Mouse (Mus musculus): ENCODE data around the gene Hepacam. TPM values are rescaled to one million over a fixed set of nuclear protein-coding genes. Genes with fewer than 3 reads are reported as not detected.

Hepacam gene
- polyA plus RNA-seq, 1 experiment from 2014 or later = not detected

DNA sequence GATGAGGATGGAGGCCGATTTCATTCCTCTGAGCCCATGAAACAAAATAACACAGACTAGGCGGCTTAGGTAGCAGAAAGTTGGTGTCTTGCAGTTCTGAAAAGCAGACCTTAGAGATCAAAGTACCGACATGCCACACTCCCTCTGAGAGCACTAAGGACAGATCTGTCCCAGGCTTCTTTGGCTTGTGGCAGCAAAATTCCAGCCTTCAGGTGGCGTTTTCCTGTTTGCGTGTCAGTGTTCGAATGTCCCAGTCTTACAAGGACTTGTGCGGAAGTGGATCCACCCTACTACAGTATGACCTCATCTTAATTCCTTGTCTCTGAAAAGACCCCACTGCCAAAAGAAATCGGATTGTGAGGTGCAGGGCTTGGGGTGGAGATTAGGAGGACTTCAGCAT, 1.7 kb downstream of the Hepacam start:
- Histone ChIP-seq H3K27me3 (replicated peaks; ENCODE audit: control insufficient read depth, insufficient read depth, low read length) (no peaks in the 10 kb centered on the region), H3K4me3 (ENCODE audit: low read depth, low read length) (no peak overlapping the region), H3K4me1 (replicated peaks; ENCODE audit: control insufficient read depth, insufficient read depth, low read length) (no peaks in the 10 kb centered on the region), H3K9ac (ENCODE audit: low read length) (no peak overlapping the region), H3K36me3 (ENCODE audit: control insufficient read depth, insufficient read depth, low read length) (no peaks in the 10 kb centered on the region), H3K27ac (ENCODE audit: low read depth) (no peak overlapping the region; the same call in 1 of the 2 replicates), H3K9me3 (ENCODE audit: control insufficient read depth, low read length) (no peaks in the 10 kb centered on the region), H3K4me2 (ENCODE audit: low read length) (no peak overlapping the region)
- no peak for DNase-seq (ENCODE audit: low spot score)
- WGBS = 75% methylated on average over 8 of the region's 8 CpGs
- ATAC-seq (replicated peaks; ENCODE audit: low FRiP score, low TSS enrichment, low read depth) = no peak; the same call in 1 of the 2 replicates

DNA sequence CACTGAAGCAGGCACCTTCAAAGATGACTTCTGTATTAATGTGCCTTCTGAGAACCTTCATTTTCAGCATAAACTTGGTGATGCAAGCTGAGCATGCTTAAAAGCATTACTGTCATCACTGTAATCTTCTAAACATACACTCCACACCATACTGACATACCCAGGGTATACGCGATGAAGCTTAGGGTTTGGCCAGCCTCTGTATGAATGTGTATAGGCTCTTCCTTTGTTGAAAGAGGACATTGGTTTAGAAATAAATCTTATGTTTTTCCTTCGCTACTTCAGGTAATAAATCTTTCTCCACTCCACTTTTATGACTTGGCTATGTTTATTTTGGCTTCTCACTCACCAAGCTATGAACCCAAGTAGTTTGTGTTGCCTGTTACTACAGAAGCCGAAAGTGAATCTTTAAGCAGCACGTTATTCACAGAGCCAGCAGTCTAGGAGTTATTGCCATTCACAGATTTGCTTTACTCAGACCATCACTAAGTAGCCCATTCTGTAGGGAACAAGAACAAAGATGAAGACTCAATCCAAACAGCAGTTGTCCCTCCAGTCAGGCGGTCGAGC, 4.2 kb downstream of the Hepacam start:
- Histone ChIP-seq H3K9me3 (ENCODE audit: control insufficient read depth, low read length) (no peaks in the 10 kb centered on the region), H3K36me3 (ENCODE audit: control insufficient read depth, insufficient read depth, low read length) (no peaks in the 10 kb centered on the region), H3K4me3 (ENCODE audit: low read depth, low read length) (no peak overlapping the region), H3K27me3 (replicated peaks; ENCODE audit: control insufficient read depth, insufficient read depth, low read length) (0 out of 2 replicates have a peak, but pooled peaks cover 2% of the 10 kb centered on the region), H3K9ac (ENCODE audit: low read length) (no peak overlapping the region), H3K4me2 (ENCODE audit: low read length) (no peak overlapping the region), H3K27ac (ENCODE audit: low read depth) (no peak overlapping the region), H3K4me1 (replicated peaks; ENCODE audit: control insufficient read depth, insufficient read depth, low read length) (no peaks in the 10 kb centered on the region)
- 64% methylated on average over 7 of the region's 7 CpGs for WGBS
- DNase-seq (ENCODE audit: low spot score) (no peak), ATAC-seq (replicated peaks; ENCODE audit: low FRiP score, low TSS enrichment, low read depth) (no peak)

DNA sequence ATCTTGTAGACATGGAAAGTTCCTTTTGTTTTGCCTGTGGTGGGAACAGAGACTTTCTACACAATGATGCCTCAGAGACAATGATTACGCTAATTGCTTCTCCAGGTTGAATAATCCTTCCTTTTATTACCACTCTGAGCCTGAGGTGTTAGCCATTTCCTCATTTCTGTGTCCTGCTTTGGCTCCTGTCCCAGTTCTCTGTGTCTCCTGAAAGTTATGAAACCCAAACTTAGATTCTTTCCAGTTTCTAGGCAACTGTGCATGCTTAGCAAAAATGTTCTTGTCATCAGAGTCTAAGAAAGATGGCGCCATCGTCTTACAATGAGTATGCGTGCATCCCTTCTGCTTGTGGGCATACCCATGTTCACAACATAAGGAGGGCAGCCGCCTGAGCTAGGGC, 8.6 kb downstream of the Hepacam start:
- H3K9me3 ChIP-seq (ENCODE audit: control insufficient read depth, low read length) = no peaks in the 10 kb centered on the region
- no peak for DNase-seq (ENCODE audit: low spot score)
- no peak for ATAC-seq (replicated peaks; ENCODE audit: low FRiP score, low TSS enrichment, low read depth)
- no peak overlapping the region for H3K4me3 ChIP-seq (ENCODE audit: low read depth, low read length)
- H3K27ac ChIP-seq (ENCODE audit: low read depth) = no peak overlapping the region
- H3K27me3 ChIP-seq (replicated peaks; ENCODE audit: control insufficient read depth, insufficient read depth, low read length) = 0 out of 2 replicates have a peak, but pooled peaks cover 2% of the 10 kb centered on the region
- H3K4me2 ChIP-seq (ENCODE audit: low read length) = no peak overlapping the region
- 91% methylated on average over 5 of the region's 5 CpGs for WGBS
- H3K36me3 ChIP-seq (ENCODE audit: control insufficient read depth, insufficient read depth, low read length) = no peaks in the 10 kb centered on the region
- H3K4me1 ChIP-seq (replicated peaks; ENCODE audit: control insufficient read depth, insufficient read depth, low read length) = no peaks in the 10 kb centered on the region
- H3K9ac ChIP-seq (ENCODE audit: low read length) = no peak overlapping the region

GRCm38 (mm10) chr9:37383161-37383560, 16.0 kb downstream of the Hepacam start:
- Histone ChIP-seq H3K4me2 (ENCODE audit: low read length) (no peak overlapping the region), H3K9ac (ENCODE audit: low read length) (no peak overlapping the region), H3K4me1 (replicated peaks; ENCODE audit: control insufficient read depth, insufficient read depth, low read length) (no peaks in the 10 kb centered on the region), H3K4me3 (ENCODE audit: low read depth, low read length) (no peak overlapping the region), H3K27ac (ENCODE audit: low read depth) (no peak overlapping the region), H3K36me3 (ENCODE audit: control insufficient read depth, insufficient read depth, low read length) (no peaks in the 10 kb centered on the region), H3K9me3 (ENCODE audit: control insufficient read depth, low read length) (no peaks in the 10 kb centered on the region), H3K27me3 (replicated peaks; ENCODE audit: control insufficient read depth, insufficient read depth, low read length) (peaks cover 37% of the 10 kb centered on the region)
- 86% methylated on average over 6 of the region's 6 CpGs for WGBS
- DNase-seq (ENCODE audit: low spot score) = no peak
- ATAC-seq (replicated peaks; ENCODE audit: low FRiP score, low TSS enrichment, low read depth) = no peak

DNA sequence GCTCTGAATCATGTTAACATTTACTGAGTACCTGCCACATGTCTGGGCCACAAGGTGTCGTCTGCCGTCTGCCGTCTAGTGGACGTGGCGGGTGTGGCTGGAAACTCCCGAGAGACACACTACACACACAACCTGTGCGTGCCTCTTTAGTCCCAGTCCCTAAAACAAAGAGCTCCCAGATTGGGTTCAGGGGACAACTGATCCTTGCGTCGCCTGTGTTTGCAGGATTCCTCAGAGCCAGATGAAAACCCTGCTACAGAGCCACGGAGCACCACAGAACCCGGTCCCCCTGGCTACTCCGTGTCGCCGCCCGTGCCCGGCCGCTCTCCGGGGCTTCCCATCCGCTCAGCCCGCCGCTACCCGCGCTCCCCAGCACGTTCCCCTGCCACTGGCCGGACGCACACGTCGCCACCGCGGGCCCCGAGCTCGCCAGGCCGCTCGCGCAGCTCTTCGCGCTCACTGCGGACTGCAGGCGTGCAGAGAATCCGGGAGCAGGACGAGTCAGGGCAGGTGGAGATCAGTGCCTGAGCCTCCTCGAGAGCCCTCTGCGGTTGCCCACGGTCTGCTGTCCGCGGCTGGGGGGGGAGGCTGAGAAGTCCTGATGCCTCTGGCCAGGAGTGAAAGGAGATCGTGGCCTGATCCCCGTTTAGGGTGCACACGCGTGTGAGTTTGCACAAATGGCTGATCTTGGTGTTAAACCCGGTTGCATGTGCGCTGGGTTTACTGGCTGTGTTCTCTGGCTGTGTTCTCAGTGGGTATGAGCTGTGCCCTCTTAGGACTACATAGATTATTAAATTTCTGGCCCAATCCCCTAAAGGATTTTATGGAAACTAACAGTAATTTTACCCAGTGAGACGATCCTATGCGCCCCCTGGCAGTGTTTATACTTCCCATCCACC, 17.4 kb downstream of the Hepacam start:
- H3K27ac ChIP-seq (ENCODE audit: low read depth) = no peak overlapping the region

DNA sequence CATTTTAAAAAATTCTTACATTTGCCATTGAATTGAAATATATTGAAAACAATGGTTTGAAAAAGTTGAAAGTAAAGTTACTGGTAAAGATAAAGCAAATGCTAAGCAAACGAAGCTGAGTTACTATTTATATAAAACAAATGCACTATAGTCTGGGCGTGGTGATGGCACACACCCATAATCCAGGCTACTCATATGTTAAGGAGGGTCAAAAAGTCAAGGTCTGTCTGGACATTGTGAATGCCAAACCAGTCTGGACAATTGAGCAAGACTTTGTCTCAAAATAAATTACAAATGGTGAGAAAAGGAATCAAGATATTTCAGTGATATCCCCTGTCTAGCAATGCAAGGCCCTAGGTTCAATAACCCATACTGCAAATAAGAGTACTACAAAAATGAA, 23.7 kb downstream of the Hepacam start:
- no peaks in the 10 kb centered on the region for H3K9me3 ChIP-seq (ENCODE audit: control insufficient read depth, low read length)
- no peaks in the 10 kb centered on the region for H3K36me3 ChIP-seq (ENCODE audit: control insufficient read depth, insufficient read depth, low read length)
- 66% methylated on average over 2 of the region's 2 CpGs for WGBS
- DNase-seq (ENCODE audit: low spot score) = no peak
- no peak overlapping the region for H3K4me3 ChIP-seq (ENCODE audit: low read depth, low read length)
- no peak overlapping the region for H3K4me2 ChIP-seq (ENCODE audit: low read length)
- no peak for ATAC-seq (replicated peaks; ENCODE audit: low FRiP score, low TSS enrichment, low read depth)
- H3K27me3 ChIP-seq (replicated peaks; ENCODE audit: control insufficient read depth, insufficient read depth, low read length) = peaks cover 9% of the 10 kb centered on the region
- H3K9ac ChIP-seq (ENCODE audit: low read length) = no peak overlapping the region
- no peaks in the 10 kb centered on the region for H3K4me1 ChIP-seq (replicated peaks; ENCODE audit: control insufficient read depth, insufficient read depth, low read length)
- no peak overlapping the region for H3K27ac ChIP-seq (ENCODE audit: low read depth)

More for the DNA sequence above, 17.4 kb downstream of the Hepacam start:
- peak overlapping the region; percentile 38 for H3K9ac ChIP-seq (ENCODE audit: low read length)
- peak overlapping the region; percentile 28 for H3K4me3 ChIP-seq (ENCODE audit: low read depth, low read length)
- H3K4me1 ChIP-seq (replicated peaks; ENCODE audit: control insufficient read depth, insufficient read depth, low read length) = no peaks in the 10 kb centered on the region
- no peaks in the 10 kb centered on the region for H3K9me3 ChIP-seq (ENCODE audit: control insufficient read depth, low read length)
- H3K4me2 ChIP-seq (ENCODE audit: low read length) = peak overlapping the region; percentile 63
- DNase-seq (ENCODE audit: low spot score) (peak; percentile 77), ATAC-seq (replicated peaks; ENCODE audit: low FRiP score, low TSS enrichment, low read depth) (peak; percentile 70)
- no peaks in the 10 kb centered on the region for H3K36me3 ChIP-seq (ENCODE audit: control insufficient read depth, insufficient read depth, low read length)
- H3K27me3 ChIP-seq (replicated peaks; ENCODE audit: control insufficient read depth, insufficient read depth, low read length) = peaks cover 37% of the 10 kb centered on the region
- 6% methylated on average over 48 of the region's 54 CpGs for WGBS

DNA sequence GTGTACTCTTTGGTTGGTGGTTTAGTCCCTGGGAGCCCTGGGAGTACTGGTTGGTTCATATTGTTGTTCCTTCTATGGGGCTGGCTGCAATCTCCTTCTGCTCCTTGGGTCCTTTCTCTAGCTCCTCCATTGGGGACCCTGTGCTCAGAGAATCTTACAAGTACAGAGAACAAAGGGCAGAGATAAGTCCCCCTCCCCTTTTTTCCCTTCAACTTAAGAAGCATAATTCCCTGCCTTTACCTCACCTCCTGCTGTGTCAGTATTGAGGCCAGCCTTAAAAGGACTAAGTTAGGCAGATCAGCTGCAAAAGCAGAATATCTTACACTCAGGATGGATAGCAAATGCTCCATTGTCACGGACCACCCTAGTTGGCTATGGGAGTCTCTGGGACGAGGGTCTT, 24.9 kb downstream of the Hepacam start:
- 77% methylated on average over 2 of the region's 2 CpGs for WGBS

GRCm38 (mm10) chr9:37393482-37394131, 26.5 kb downstream of the Hepacam start:
- no peaks in the 10 kb centered on the region for H3K4me1 ChIP-seq (replicated peaks; ENCODE audit: control insufficient read depth, insufficient read depth, low read length)
- no peak overlapping the region for H3K9ac ChIP-seq (ENCODE audit: low read length)
- ATAC-seq (replicated peaks; ENCODE audit: low FRiP score, low TSS enrichment, low read depth) (no peak), DNase-seq (ENCODE audit: low spot score) (no peak)
- no peaks in the 10 kb centered on the region for H3K27me3 ChIP-seq (replicated peaks; ENCODE audit: control insufficient read depth, insufficient read depth, low read length)
- H3K4me2 ChIP-seq (ENCODE audit: low read length) = no peak overlapping the region
- no peak overlapping the region for H3K27ac ChIP-seq (ENCODE audit: low read depth)
- H3K4me3 ChIP-seq (ENCODE audit: low read depth, low read length) = no peak overlapping the region
- H3K9me3 ChIP-seq (ENCODE audit: control insufficient read depth, low read length) = no peaks in the 10 kb centered on the region
- no peaks in the 10 kb centered on the region for H3K36me3 ChIP-seq (ENCODE audit: control insufficient read depth, insufficient read depth, low read length)
- WGBS = 51% methylated on average over 8 of the region's 8 CpGs

More for the DNA sequence above, 24.9 kb downstream of the Hepacam start:
- Histone ChIP-seq H3K4me3 (ENCODE audit: low read depth, low read length) (no peak overlapping the region), H3K9ac (ENCODE audit: low read length) (no peak overlapping the region), H3K4me1 (replicated peaks; ENCODE audit: control insufficient read depth, insufficient read depth, low read length) (no peaks in the 10 kb centered on the region), H3K27ac (ENCODE audit: low read depth) (no peak overlapping the region), H3K4me2 (ENCODE audit: low read length) (no peak overlapping the region), H3K27me3 (replicated peaks; ENCODE audit: control insufficient read depth, insufficient read depth, low read length) (no peaks in the 10 kb centered on the region), H3K36me3 (ENCODE audit: control insufficient read depth, insufficient read depth, low read length) (no peaks in the 10 kb centered on the region), H3K9me3 (ENCODE audit: control insufficient read depth, low read length) (no peaks in the 10 kb centered on the region)
- no peak for ATAC-seq (replicated peaks; ENCODE audit: low FRiP score, low TSS enrichment, low read depth)
- DNase-seq (ENCODE audit: low spot score) = no peak

All from intestine, embryonic 14.5 days (tissue).